Mouse (Mus musculus) myocyte (in vitro differentiated cells): ENCODE measurements around the gene Mlc1.

Experiments
- CEBPB ChIP-seq: IDR thresholded peaks from 2 replicates; pipeline ENCODE4 v1.6.1; 2011; ENCODE audit warnings: mild to moderate bottlenecking, moderate library complexity; ENCODE audit not compliant: poor library complexity, insufficient read depth, severe bottlenecking
- E2F4 ChIP-seq: IDR thresholded peaks from one replicate; pipeline ENCODE4 v1.6.1; 2011; ENCODE audit warnings: mild to moderate bottlenecking, control low read depth, moderate library complexity; ENCODE audit not compliant: insufficient read depth
- MAX ChIP-seq: IDR thresholded peaks from one replicate; pipeline ENCODE4 v1.6.1; 2011; ENCODE audit warnings: low read depth, mild to moderate bottlenecking, control low read depth
- MYOD1 ChIP-seq, 3 experiments: IDR thresholded peaks; one replicate each; pipeline ENCODE4 v1.6.1; 2011; ENCODE audit warnings: control low read depth in 2 of 3, low read depth in 2 of 3, mild to moderate bottlenecking in 2 of 3, moderate library complexity in 1 of 3; ENCODE audit not compliant: insufficient read length in 2 of 3, control insufficient read depth in 1 of 3
- POLR2A ChIP-seq: IDR thresholded peaks from one replicate; pipeline ENCODE4 v1.6.1; 2011; ENCODE audit warnings: low read depth, mild to moderate bottlenecking, control low read depth, moderate library complexity; ENCODE audit not compliant: insufficient read length
- POLR2AphosphoS2 ChIP-seq: IDR thresholded peaks from one replicate; pipeline ENCODE4 v1.6.1; 2011; ENCODE audit warnings: low read depth, control low read depth; ENCODE audit not compliant: insufficient read length
- REST ChIP-seq: IDR thresholded peaks from one replicate; pipeline ENCODE4 v1.6.1; 2011; ENCODE audit warnings: mild to moderate bottlenecking, control low read depth, moderate library complexity; ENCODE audit not compliant: insufficient read depth, insufficient read length
- SRF ChIP-seq: IDR thresholded peaks from one replicate; pipeline ENCODE4 v1.6.1; 2011; ENCODE audit warnings: low read depth; ENCODE audit not compliant: control insufficient read depth, insufficient read length
- TCF12 ChIP-seq: IDR thresholded peaks from one replicate; pipeline ENCODE4 v1.6.1; 2011; ENCODE audit warnings: mild to moderate bottlenecking, control low read depth; ENCODE audit not compliant: poor library complexity, insufficient read depth, severe bottlenecking
- TCF3 ChIP-seq: IDR thresholded peaks from one replicate; pipeline ENCODE4 v1.6.1; 2011; ENCODE audit warnings: low read depth, control low read depth; ENCODE audit not compliant: insufficient read length
- USF1 ChIP-seq: IDR thresholded peaks from one replicate; pipeline ENCODE4 v1.6.1; 2011; ENCODE audit warnings: low read depth, mild to moderate bottlenecking, control low read depth, moderate library complexity

DNA sequence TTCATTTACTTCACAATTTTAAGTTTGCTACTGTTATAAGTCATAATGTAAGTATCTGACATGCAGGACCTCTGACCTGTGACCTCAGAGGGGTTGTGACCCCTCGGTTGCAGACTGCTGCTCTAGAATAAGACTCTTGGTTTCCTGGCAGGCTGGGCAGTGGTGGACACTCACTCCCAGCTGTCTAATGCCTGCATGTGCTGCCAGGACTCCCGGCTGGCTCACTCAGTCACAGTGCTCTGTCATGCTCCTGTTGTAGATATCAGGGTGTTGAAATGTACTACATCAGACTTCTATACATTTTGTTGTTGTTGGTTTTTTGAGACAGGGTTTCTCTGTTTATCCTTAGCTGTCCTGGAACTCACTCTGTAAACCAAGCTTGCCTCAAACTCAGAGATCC, 21.6 kb upstream of the Mlc1 start:
- TF ChIP-seq E2F4 (no peak), POLR2A (no peak), USF1 (no peak), POLR2AphosphoS2 (no peak), MYOD1 (IDR thresholded peaks at IDR 0.05; ENCODE audit: control insufficient read depth in 1 of 3, insufficient read length in 2 of 3, low read depth in 2 of 3) (peak in 2 of 3 experiments; percentile 57 to 66), MAX (no peak), TCF12 (no peak), TCF3 (no peak), CEBPB (no peak), REST (no peak), SRF (no peak)
